Mouse (Mus musculus) ovary, postnatal 36 days (tissue): Measurements from ENCODE around the gene Bbs9.
"Not testable (repeated sequence)": the region's sequence is repeated elsewhere in the genome, so short reads cannot be mapped to it uniquely, and the experiment has no call there.

Experiments used
- DNase-seq: peaks from one replicate; pipeline ENCODE4 v3.0.0; 2022; ENCODE audit warnings: low spot score, mixed read lengths

Bbs9 gene

GRCm38 (mm10) chr9:22849212-22849611, 373.7 kb downstream of the Bbs9 start:
- DNase-seq, result no peak

DNA sequence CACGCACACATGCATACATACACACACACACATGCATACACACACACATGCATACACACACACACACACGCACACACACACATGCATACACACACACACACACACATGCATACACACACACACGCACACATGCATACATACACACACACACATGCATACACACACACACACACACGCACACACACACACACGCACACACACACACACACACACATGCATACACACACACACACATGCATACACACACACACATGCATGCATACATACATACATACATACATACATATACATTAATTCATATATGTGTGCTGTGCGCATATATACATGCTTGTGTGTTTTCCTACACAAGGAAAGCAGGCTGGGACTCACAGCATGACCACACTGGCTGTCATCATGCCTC, 393.6 kb downstream of the Bbs9 start:
- not testable (repeated sequence) for DNase-seq

DNA sequence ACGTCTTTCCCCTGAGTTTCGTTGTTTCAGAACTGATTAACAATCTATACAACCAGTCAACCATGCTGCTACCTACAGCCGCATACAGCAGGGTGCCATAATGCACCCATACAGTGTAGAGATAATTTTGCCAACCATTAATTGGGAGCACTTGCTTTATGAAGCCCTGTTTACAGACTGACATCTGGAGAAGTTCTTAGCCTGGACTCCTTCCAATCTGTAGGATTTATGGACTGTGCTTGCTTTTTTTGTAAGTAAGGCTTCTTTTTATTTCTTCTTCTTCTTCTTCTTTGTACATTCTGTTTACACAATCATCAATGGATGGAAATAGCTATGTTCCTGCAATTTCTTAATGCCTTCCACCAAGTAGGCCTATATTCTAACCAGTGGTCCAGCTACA, 395.1 kb downstream of the Bbs9 start:
- no peak for DNase-seq

DNA sequence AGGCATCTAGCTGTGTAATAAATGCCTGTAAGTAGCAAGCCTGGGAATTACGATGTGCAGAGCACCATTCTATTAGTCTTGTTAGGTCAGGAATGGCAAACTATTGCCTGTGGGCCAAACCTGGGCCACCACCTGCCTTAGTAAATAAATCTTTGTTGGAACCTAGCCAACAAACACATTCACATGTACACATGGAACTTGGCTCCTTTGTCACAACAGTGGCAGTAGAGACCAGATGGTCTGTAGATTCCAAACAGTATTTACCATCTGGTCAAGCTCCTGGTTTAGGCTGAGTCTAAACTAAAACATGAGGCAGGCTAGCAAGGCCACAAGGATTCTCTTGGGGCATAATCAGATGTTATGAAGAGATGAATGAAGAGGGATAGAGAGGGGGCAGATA, 399.7 kb downstream of the Bbs9 start:
- DNase-seq, result no peak

GRCm38 (mm10) chr9:22879266-22879665, 403.8 kb downstream of the Bbs9 start:
- no peak for DNase-seq

DNA sequence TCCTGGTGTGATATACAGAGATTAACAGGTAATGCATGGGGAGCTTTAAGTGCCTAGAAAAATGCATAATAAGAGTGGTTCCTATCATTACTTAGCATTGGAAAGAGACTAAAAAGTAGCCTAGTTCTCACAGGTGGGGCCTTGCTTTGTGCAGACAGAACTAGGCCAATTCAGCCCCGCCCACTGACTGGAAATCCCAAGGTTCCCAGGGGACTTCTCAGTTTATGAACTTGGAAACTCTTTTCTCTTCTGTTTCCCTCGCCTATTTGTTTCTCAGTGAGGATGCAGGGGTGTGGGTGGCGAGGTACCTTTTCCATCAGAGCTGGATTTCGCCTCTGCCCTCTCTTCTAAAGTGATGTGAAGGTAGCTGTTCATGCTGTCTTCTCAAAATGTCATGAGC, 410.8 kb downstream of the Bbs9 start:
- DNase-seq, result no peak

DNA sequence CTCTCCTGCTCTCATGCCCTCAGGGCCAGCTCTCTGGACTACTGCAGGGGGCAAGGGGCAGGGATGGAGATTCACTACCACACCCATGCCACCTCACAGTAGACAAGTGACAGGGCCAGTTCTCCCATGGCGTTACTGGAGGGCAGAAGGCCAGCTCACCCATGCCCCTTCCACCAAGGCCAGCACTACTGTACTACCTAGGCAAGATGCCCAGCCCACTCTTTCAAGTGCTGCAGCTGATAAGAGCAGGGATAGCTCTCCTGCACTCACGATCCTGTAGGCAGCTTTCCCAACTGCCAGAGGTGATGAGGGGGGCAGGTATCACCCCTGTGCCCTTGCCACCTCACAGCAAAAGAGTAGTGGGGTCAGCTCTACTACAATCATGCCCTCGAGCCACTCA, 429.9 kb downstream of the Bbs9 start:
- DNase-seq, result no peak

GRCm38 (mm10) chr9:22916808-22917207, 441.3 kb downstream of the Bbs9 start:
- no peak for DNase-seq

GRCm38 (mm10) chr9:22935645-22936044, 460.1 kb downstream of the Bbs9 start:
- no peak for DNase-seq
